Mouse (Mus musculus): ENCODE results near the gene 4930404N11Rik. TPM values are rescaled to one million over a fixed set of nuclear protein-coding genes. Genes with fewer than 3 reads are reported as not detected.

The 4930404N11Rik gene
- polyA plus RNA-seq, 1 experiment: 7.8 TPM

GRCm38 (mm10) chr10:81334324-81334723, 31.3 kb downstream of the 4930404N11Rik start:
- no peak for TF ChIP-seq POLR2A (IDR thresholded peaks at IDR 0.05; ENCODE audit: low read depth, low read length)
- TF ChIP-seq CTCF (IDR thresholded peaks at IDR 0.05; ENCODE audit: extremely low read depth, insufficient read depth, insufficient read length, insufficient replicate concordance): no peak
- H3K27ac ChIP-seq (ENCODE audit: insufficient read depth, low read length): no peak overlapping the region
- H3K36me3 ChIP-seq (ENCODE audit: control insufficient read depth, insufficient read depth, low read length): peaks cover 8% of the 10 kb centered on the region
- 85% methylated on average over 11 of the region's 11 CpGs for WGBS
- H3K4me3 ChIP-seq (ENCODE audit: extremely low read depth, insufficient read depth, insufficient read length): no peak overlapping the region
- H3K4me1 ChIP-seq (ENCODE audit: control insufficient read depth, insufficient read depth, insufficient read length): peaks cover 16% of the 10 kb centered on the region
- DNase-seq (ENCODE audit: low read depth in 1 of 2, low spot score in 2 of 2): no peak
- H3K27me3 ChIP-seq (ENCODE audit: control insufficient read depth, insufficient read depth, low read length): no peaks in the 10 kb centered on the region

DNA sequence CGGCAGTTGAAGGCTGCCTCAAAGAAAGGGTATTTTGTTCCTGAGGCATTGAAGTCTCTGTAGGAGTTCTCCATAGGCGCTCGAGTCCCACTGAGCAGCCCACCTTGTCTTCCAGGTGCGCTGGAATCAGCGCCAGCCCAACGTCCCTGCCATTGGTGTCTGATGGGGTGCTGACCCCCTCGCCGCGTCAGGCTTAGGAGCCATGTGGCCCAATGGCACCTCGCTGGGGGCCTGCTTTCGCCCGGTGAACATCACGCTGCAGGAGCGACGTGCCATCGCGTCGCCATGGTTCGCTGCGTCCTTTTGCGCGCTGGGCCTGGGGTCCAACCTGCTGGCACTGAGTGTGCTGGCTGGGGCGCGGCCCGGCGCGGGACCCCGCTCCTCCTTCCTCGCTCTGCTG, 33.3 kb downstream of the 4930404N11Rik start:
- peaks cover 24% of the 10 kb centered on the region for H3K4me1 ChIP-seq (ENCODE audit: control insufficient read depth, insufficient read depth, insufficient read length)
- peaks cover 8% of the 10 kb centered on the region for H3K36me3 ChIP-seq (ENCODE audit: control insufficient read depth, insufficient read depth, low read length)
- WGBS: 96% methylated on average over 29 of the region's 29 CpGs

DNA sequence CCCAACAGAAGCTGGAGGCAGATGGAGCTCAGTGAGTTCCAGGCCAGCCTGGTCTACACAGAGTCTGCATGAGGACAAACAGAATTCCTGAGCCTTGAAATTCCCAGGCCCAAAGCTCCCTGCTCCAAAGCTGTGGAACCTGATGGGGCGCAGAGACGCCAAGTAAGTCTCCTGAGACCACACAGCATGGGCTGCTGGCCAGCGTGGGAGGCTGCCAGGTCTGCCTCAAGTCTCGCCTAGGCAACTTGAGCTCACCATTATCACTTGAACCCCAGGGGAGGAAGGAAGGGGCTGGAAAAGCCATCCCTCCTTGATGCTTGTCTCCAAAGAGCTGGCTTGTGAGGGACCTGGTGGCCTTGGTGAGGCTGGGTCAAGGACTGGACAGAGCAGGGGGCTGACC, 35.6 kb downstream of the 4930404N11Rik start:
- Histone ChIP-seq H3K27me3 (ENCODE audit: control insufficient read depth, insufficient read depth, low read length) (no peaks in the 10 kb centered on the region), H3K4me3 (ENCODE audit: extremely low read depth, insufficient read depth, insufficient read length) (peak overlapping the region; percentile 50; the same call in 1 of the 2 replicates), H3K4me1 (ENCODE audit: control insufficient read depth, insufficient read depth, insufficient read length) (peaks cover 24% of the 10 kb centered on the region), H3K27ac (ENCODE audit: insufficient read depth, low read length) (peak overlapping the region; percentile 86), H3K36me3 (ENCODE audit: control insufficient read depth, insufficient read depth, low read length) (peaks cover 23% of the 10 kb centered on the region)
- TF ChIP-seq CTCF (IDR thresholded peaks at IDR 0.05; ENCODE audit: extremely low read depth, insufficient read depth, insufficient read length, insufficient replicate concordance) (no peak), POLR2A (IDR thresholded peaks at IDR 0.05; ENCODE audit: low read depth, low read length) (no peak)
- WGBS: 44% methylated on average over 4 of the region's 4 CpGs
- no peak for DNase-seq (ENCODE audit: low read depth in 1 of 2, low spot score in 2 of 2)

More for the DNA sequence above, 33.3 kb downstream of the 4930404N11Rik start:
- Histone ChIP-seq H3K4me3 (ENCODE audit: extremely low read depth, insufficient read depth, insufficient read length) (no peak overlapping the region), H3K27me3 (ENCODE audit: control insufficient read depth, insufficient read depth, low read length) (no peaks in the 10 kb centered on the region), H3K27ac (ENCODE audit: insufficient read depth, low read length) (no peak overlapping the region)
- no peak for DNase-seq (ENCODE audit: low read depth in 1 of 2, low spot score in 2 of 2)
- TF ChIP-seq POLR2A (IDR thresholded peaks at IDR 0.05; ENCODE audit: low read depth, low read length) (no peak), CTCF (IDR thresholded peaks at IDR 0.05; ENCODE audit: extremely low read depth, insufficient read depth, insufficient read length, insufficient replicate concordance) (no peak)

DNA sequence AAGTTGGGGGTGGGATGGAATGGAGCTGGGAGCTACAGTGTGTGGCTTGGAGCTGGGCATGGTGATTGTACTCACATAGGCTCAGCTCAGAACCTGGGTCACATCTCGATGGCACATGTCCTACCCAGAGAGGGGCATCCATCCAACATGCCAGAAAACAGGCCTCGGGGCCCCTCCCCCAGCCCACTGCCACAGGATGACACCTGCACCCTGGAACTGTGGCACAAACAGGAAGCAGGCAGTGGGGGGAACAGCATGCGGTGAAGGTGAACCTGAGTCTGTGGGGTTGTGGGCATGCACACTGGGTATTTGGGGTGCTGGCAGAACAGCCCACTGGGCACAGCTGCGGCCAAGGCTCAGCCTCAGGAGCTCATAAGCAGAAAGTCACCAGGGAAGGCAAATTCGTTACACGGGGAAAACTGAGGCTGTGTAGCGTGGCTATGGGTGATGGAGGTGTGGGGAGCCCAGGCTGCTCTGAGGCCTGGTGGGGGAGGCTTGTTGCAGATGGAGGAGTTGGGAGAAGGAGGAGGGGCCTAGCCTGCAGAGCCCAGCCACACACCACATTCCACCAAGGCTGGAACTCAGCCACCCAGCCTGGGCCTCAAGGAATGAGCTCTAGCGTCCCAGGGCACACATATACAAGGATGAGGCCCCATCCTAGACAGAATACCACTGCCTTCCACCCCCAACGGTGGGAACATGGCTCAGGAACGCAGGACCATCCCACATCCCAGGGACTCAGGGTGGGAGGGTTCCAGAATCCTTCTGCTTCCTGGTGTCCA, 36.2 kb downstream of the 4930404N11Rik start:
- Histone ChIP-seq H3K27ac (ENCODE audit: insufficient read depth, low read length) (peak overlapping the region; percentile 86), H3K4me3 (ENCODE audit: extremely low read depth, insufficient read depth, insufficient read length) (peak overlapping the region; percentile 50), H3K27me3 (ENCODE audit: control insufficient read depth, insufficient read depth, low read length) (no peaks in the 10 kb centered on the region), H3K36me3 (ENCODE audit: control insufficient read depth, insufficient read depth, low read length) (peaks cover 28% of the 10 kb centered on the region), H3K4me1 (ENCODE audit: control insufficient read depth, insufficient read depth, insufficient read length) (peaks cover 24% of the 10 kb centered on the region)
- whole genome bisulfite sequencing: 9% methylated on average over 10 of the region's 10 CpGs
- peak in 1 of 2 experiments; percentile 69 for DNase-seq (ENCODE audit: low read depth in 1 of 2, low spot score in 2 of 2)
- TF ChIP-seq POLR2A (IDR thresholded peaks at IDR 0.05; ENCODE audit: low read depth, low read length) (peak; percentile 12), CTCF (IDR thresholded peaks at IDR 0.05; ENCODE audit: extremely low read depth, insufficient read depth, insufficient read length, insufficient replicate concordance) (no peak)

DNA sequence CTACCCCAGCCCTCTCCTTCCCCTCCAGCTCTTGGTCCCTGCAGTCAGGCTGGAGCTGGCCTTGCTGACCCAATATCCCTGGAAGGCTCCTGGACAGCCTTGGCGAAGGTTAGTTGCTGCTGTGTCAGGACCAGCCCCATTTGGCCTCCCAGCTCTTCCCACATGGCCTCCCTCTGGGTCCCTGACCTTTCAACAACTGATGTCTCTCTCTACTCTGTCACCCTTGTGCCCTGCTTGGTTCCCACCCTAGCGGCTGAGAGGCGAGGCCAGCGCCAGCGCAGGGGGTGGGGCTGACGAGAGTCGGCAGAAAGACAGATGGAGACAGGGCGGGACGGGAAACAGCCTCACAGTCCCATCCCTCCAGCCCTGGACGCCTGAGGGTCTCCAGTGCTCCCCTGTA, 37.2 kb downstream of the 4930404N11Rik start, which contains the start of gene Tbxa2r:
Gene Tbxa2r (plus strand): TSS at position 346 of the 400 bp plus-strand sequence.
- H3K36me3 ChIP-seq (ENCODE audit: control insufficient read depth, insufficient read depth, low read length): peaks cover 37% of the 10 kb centered on the region
- peaks cover 24% of the 10 kb centered on the region for H3K4me1 ChIP-seq (ENCODE audit: control insufficient read depth, insufficient read depth, insufficient read length)
- 6% methylated on average over 10 of the region's 10 CpGs for WGBS
- TF ChIP-seq POLR2A (IDR thresholded peaks at IDR 0.05; ENCODE audit: low read depth, low read length): peak; percentile 46; the same call in 1 of the 2 replicates
- peak; percentile 20; the same call in 1 of the 2 replicates for TF ChIP-seq CTCF (IDR thresholded peaks at IDR 0.05; ENCODE audit: extremely low read depth, insufficient read depth, insufficient read length, insufficient replicate concordance)
- H3K27me3 ChIP-seq (ENCODE audit: control insufficient read depth, insufficient read depth, low read length): no peaks in the 10 kb centered on the region
- peak in 1 of 2 experiments; percentile 64 for DNase-seq (ENCODE audit: low read depth in 1 of 2, low spot score in 2 of 2)
- H3K4me3 ChIP-seq (ENCODE audit: extremely low read depth, insufficient read depth, insufficient read length): peak within 1 kb of the TSS; percentile 50
- H3K27ac ChIP-seq (ENCODE audit: insufficient read depth, low read length): peak within 1 kb of the TSS; percentile 86

DNA sequence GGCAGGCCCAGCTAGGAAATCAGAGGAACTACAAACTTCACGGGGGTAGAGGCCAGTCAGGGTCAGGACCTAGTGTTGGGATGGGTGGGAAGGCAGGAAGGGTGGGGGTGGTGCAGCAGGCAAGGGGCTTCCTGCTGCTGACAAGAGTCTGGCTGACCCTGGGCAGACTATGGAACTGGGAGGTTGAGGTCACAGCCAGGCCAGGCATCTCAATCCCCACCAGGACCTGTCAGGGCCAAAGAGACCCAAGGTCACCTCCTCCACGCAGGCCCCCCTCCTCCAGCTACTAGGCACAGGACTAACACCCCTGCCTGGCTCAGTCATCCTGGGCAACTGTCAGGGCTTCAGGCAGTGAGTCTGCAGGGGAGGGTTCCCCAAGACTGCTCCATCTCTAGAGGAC, 37.7 kb downstream of the 4930404N11Rik start:
- no peak for DNase-seq (ENCODE audit: low read depth in 1 of 2, low spot score in 2 of 2)
- Histone ChIP-seq H3K4me1 (ENCODE audit: control insufficient read depth, insufficient read depth, insufficient read length) (peaks cover 24% of the 10 kb centered on the region), H3K27me3 (ENCODE audit: control insufficient read depth, insufficient read depth, low read length) (no peaks in the 10 kb centered on the region), H3K4me3 (ENCODE audit: extremely low read depth, insufficient read depth, insufficient read length) (no peak overlapping the region), H3K36me3 (ENCODE audit: control insufficient read depth, insufficient read depth, low read length) (peaks cover 41% of the 10 kb centered on the region), H3K27ac (ENCODE audit: insufficient read depth, low read length) (peak overlapping the region; percentile 86)
- TF ChIP-seq POLR2A (IDR thresholded peaks at IDR 0.05; ENCODE audit: low read depth, low read length): no peak
- no peak for TF ChIP-seq CTCF (IDR thresholded peaks at IDR 0.05; ENCODE audit: extremely low read depth, insufficient read depth, insufficient read length, insufficient replicate concordance)
- 45% methylated on average over 2 of the region's 2 CpGs for WGBS

DNA sequence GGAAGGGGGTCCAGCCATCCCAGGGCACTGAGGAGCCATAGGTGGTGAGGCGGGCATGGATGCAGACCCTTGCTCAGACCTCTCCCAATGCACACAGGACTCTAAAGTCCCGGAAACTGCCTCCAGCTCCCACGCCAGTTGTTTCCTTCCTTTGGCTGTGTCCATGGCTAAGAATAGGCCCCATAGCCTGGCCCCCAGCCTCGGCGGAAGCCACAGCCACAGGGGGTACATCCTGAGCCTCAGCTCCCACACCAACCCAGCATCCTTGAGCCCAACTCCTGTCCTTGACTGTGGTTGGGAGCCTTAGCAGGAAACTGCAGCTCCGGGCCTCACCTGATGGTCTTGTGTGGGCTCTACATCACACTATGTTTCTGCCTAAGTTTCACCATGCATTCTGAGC, 38.8 kb downstream of the 4930404N11Rik start:
- H3K4me3 ChIP-seq (ENCODE audit: extremely low read depth, insufficient read depth, insufficient read length): no peak overlapping the region
- H3K27me3 ChIP-seq (ENCODE audit: control insufficient read depth, insufficient read depth, low read length): no peaks in the 10 kb centered on the region
- no peak for DNase-seq (ENCODE audit: low read depth in 1 of 2, low spot score in 2 of 2)
- WGBS: 29% methylated on average over 6 of the region's 6 CpGs
- peaks cover 42% of the 10 kb centered on the region for H3K36me3 ChIP-seq (ENCODE audit: control insufficient read depth, insufficient read depth, low read length)
- H3K27ac ChIP-seq (ENCODE audit: insufficient read depth, low read length): peak overlapping the region; percentile 39
- peaks cover 25% of the 10 kb centered on the region; the same call in 1 of the 2 replicates for H3K4me1 ChIP-seq (ENCODE audit: control insufficient read depth, insufficient read depth, insufficient read length)
- TF ChIP-seq POLR2A (IDR thresholded peaks at IDR 0.05; ENCODE audit: low read depth, low read length) (no peak), CTCF (IDR thresholded peaks at IDR 0.05; ENCODE audit: extremely low read depth, insufficient read depth, insufficient read length, insufficient replicate concordance) (no peak)

Data from spleen, adult 2 months (tissue).